Mouse (Mus musculus): Measurements from ENCODE around the gene Cyld. TPM values are rescaled to one million over a fixed set of nuclear protein-coding genes. Genes with fewer than 3 reads are reported as not detected.

Cyld gene
- polyA plus RNA-seq, 1 experiment from 2014 or later: 14.4 TPM

- Histone ChIP-seq H3K9me3 (ENCODE audit: low read depth, low read length) (no peaks in the 10 kb centered on the region), H3K4me2 (no peak overlapping the region), H3K9ac (no peak overlapping the region), H3K36me3 (ENCODE audit: insufficient read depth) (no peaks in the 10 kb centered on the region), H3K27ac (ENCODE audit: low read depth) (no peak overlapping the region), H3K4me1 (ENCODE audit: insufficient read depth) (no peaks in the 10 kb centered on the region), H3K4me3 (ENCODE audit: low read depth, low read length) (no peak overlapping the region), H3K27me3 (ENCODE audit: insufficient read depth, low read length) (no peaks in the 10 kb centered on the region)
- WGBS: 71% methylated on average over 12 of the region's 12 CpGs
- no peak for TF ChIP-seq CTCF (IDR thresholded peaks at IDR 0.05; ENCODE audit: low read depth)
- DNase-seq (no peak), ATAC-seq (ENCODE audit: insufficient read depth) (no peak)
Observed at GRCm38 (mm10) chr8:88761980-88762379, 65.2 kb downstream of the Cyld start.

GRCm38 (mm10) chr8:88771241-88771640 lies 74.4 kb downstream of the Cyld start:
- Histone ChIP-seq H3K27me3 (ENCODE audit: insufficient read depth, low read length) (no peaks in the 10 kb centered on the region), H3K36me3 (ENCODE audit: insufficient read depth) (no peaks in the 10 kb centered on the region), H3K9ac (no peak overlapping the region), H3K4me3 (ENCODE audit: low read depth, low read length) (no peak overlapping the region), H3K4me2 (no peak overlapping the region), H3K9me3 (ENCODE audit: low read depth, low read length) (no peaks in the 10 kb centered on the region), H3K27ac (ENCODE audit: low read depth) (no peak overlapping the region), H3K4me1 (ENCODE audit: insufficient read depth) (no peaks in the 10 kb centered on the region; the same call in 1 of the 2 replicates)
- WGBS: 74% methylated on average over 7 of the region's 7 CpGs
- DNase-seq (no peak), ATAC-seq (ENCODE audit: insufficient read depth) (no peak)
- TF ChIP-seq CTCF (IDR thresholded peaks at IDR 0.05; ENCODE audit: low read depth): no peak

GRCm38 (mm10) chr8:88774593-88775297 lies 77.9 kb downstream of the Cyld start:
- Histone ChIP-seq H3K4me2 (no peak overlapping the region), H3K4me3 (ENCODE audit: low read depth, low read length) (no peak overlapping the region), H3K27me3 (ENCODE audit: insufficient read depth, low read length) (no peaks in the 10 kb centered on the region), H3K4me1 (ENCODE audit: insufficient read depth) (no peaks in the 10 kb centered on the region; the same call in 1 of the 2 replicates), H3K27ac (ENCODE audit: low read depth) (no peak overlapping the region), H3K36me3 (ENCODE audit: insufficient read depth) (no peaks in the 10 kb centered on the region), H3K9me3 (ENCODE audit: low read depth, low read length) (no peaks in the 10 kb centered on the region), H3K9ac (no peak overlapping the region)
- TF ChIP-seq CTCF (IDR thresholded peaks at IDR 0.05; ENCODE audit: low read depth): no peak
- ATAC-seq (ENCODE audit: insufficient read depth) (no peak), DNase-seq (peak; percentile 22)
- WGBS: 52% methylated on average over 19 of the region's 19 CpGs

GRCm38 (mm10) chr8:88775298-88775646 lies 78.4 kb downstream of the Cyld start:
- no peaks in the 10 kb centered on the region for H3K9me3 ChIP-seq (ENCODE audit: low read depth, low read length)
- WGBS: 79% methylated on average over 7 of the region's 7 CpGs
- H3K27me3 ChIP-seq (ENCODE audit: insufficient read depth, low read length): no peaks in the 10 kb centered on the region
- H3K9ac ChIP-seq: no peak overlapping the region
- DNase-seq: no peak
- H3K4me2 ChIP-seq: no peak overlapping the region
- H3K36me3 ChIP-seq (ENCODE audit: insufficient read depth): no peaks in the 10 kb centered on the region
- ATAC-seq (ENCODE audit: insufficient read depth): no peak
- no peak overlapping the region for H3K4me3 ChIP-seq (ENCODE audit: low read depth, low read length)
- H3K4me1 ChIP-seq (ENCODE audit: insufficient read depth): no peaks in the 10 kb centered on the region; the same call in 1 of the 2 replicates
- no peak for TF ChIP-seq CTCF (IDR thresholded peaks at IDR 0.05; ENCODE audit: low read depth)
- no peak overlapping the region for H3K27ac ChIP-seq (ENCODE audit: low read depth)

- peak overlapping the region; percentile 60; the same call in 1 of the 2 replicates for H3K27ac ChIP-seq (ENCODE audit: low read depth)
- ATAC-seq (ENCODE audit: insufficient read depth): peak; percentile 60; the same call in 1 of the 2 replicates
- no peak overlapping the region for H3K9ac ChIP-seq
- no peak overlapping the region for H3K4me3 ChIP-seq (ENCODE audit: low read depth, low read length)
- no peaks in the 10 kb centered on the region for H3K36me3 ChIP-seq (ENCODE audit: insufficient read depth)
- TF ChIP-seq CTCF (IDR thresholded peaks at IDR 0.05; ENCODE audit: low read depth): no peak
- no peaks in the 10 kb centered on the region for H3K4me1 ChIP-seq (ENCODE audit: insufficient read depth)
- DNase-seq: peak; percentile 21
- no peaks in the 10 kb centered on the region for H3K27me3 ChIP-seq (ENCODE audit: insufficient read depth, low read length)
- H3K9me3 ChIP-seq (ENCODE audit: low read depth, low read length): no peaks in the 10 kb centered on the region
- WGBS: 62% methylated on average over 3 of the region's 3 CpGs
- H3K4me2 ChIP-seq: no peak overlapping the region
Observed at GRCm38 (mm10) chr8:88780142-88780541, 83.3 kb downstream of the Cyld start.

GRCm38 (mm10) chr8:88781283-88781682 lies 84.5 kb downstream of the Cyld start:
- no peak for ATAC-seq (ENCODE audit: insufficient read depth)
- Histone ChIP-seq H3K9me3 (ENCODE audit: low read depth, low read length) (no peaks in the 10 kb centered on the region), H3K4me1 (ENCODE audit: insufficient read depth) (no peaks in the 10 kb centered on the region), H3K27me3 (ENCODE audit: insufficient read depth, low read length) (no peaks in the 10 kb centered on the region), H3K36me3 (ENCODE audit: insufficient read depth) (no peaks in the 10 kb centered on the region), H3K9ac (no peak overlapping the region), H3K27ac (ENCODE audit: low read depth) (no peak overlapping the region), H3K4me3 (ENCODE audit: low read depth, low read length) (no peak overlapping the region), H3K4me2 (no peak overlapping the region)
- no peak for DNase-seq
- 67% methylated on average over 5 of the region's 5 CpGs for WGBS
- TF ChIP-seq CTCF (IDR thresholded peaks at IDR 0.05; ENCODE audit: low read depth): no peak

GRCm38 (mm10) chr8:88783722-88784121 lies 86.9 kb downstream of the Cyld start:
- Histone ChIP-seq H3K4me3 (ENCODE audit: low read depth, low read length) (no peak overlapping the region), H3K9me3 (ENCODE audit: low read depth, low read length) (no peaks in the 10 kb centered on the region), H3K4me1 (ENCODE audit: insufficient read depth) (no peaks in the 10 kb centered on the region), H3K36me3 (ENCODE audit: insufficient read depth) (no peaks in the 10 kb centered on the region), H3K27me3 (ENCODE audit: insufficient read depth, low read length) (no peaks in the 10 kb centered on the region), H3K4me2 (no peak overlapping the region), H3K27ac (ENCODE audit: low read depth) (no peak overlapping the region), H3K9ac (no peak overlapping the region)
- 87% methylated on average over 1 of the region's 1 CpGs for WGBS
- TF ChIP-seq CTCF (IDR thresholded peaks at IDR 0.05; ENCODE audit: low read depth): no peak
- DNase-seq (no peak), ATAC-seq (ENCODE audit: insufficient read depth) (no peak)
